Mouse (Mus musculus) heart, adult 9 months (tissue): ENCODE results near the gene Mylip.

Source experiments
- DNase-seq, 2 experiments: peaks; one replicate each; pipeline ENCODE4 v3.0.0; 2022; ENCODE audit warnings: low spot score in 2 of 2

The Mylip gene

DNA sequence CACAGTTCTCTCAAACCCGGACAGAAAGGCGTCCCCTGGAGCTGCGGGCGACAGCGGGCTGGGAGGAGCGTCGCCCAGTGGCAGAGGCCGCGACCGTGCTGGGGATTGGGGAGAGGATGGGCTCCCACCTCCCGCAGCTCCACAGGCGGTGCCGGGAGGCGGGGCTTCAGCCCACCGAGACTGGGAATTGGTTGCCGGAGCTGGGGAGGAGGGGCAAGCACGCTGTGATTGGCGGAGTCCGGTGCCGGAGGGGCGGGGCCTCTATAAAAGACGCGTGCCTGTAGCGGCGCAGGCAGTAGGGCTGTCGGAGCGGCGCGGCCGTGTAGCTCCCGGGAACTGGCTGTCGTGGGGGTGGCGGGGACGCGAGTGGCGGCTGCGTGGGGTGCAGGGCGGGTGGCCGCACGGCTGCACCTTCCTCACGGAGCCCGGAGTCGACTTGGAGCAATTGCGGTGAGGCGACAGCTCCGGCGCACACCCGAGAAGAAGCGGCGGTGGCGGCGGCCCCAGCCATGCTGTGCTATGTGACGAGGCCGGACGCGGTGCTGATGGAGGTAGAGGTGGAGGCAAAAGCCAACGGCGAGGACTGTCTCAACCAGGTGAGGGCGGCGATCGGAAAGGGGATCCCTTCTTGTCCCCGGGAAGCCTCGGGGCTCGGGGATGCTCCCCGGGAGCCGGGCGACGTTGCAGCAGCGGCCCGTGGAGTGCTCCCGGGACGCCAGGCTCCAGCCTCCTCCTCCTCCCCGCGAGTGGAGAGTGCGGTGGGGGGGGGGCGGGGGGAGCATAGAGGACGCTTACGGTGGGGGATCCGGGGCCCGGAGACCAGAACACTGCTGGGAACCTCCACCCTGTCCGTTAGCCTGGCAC, at the start of gene Mylip:
TSS of gene Mylip (plus strand) at position 295 of the 864 bp plus-strand sequence.
- peak; percentile 98 to 99 for DNase-seq

DNA sequence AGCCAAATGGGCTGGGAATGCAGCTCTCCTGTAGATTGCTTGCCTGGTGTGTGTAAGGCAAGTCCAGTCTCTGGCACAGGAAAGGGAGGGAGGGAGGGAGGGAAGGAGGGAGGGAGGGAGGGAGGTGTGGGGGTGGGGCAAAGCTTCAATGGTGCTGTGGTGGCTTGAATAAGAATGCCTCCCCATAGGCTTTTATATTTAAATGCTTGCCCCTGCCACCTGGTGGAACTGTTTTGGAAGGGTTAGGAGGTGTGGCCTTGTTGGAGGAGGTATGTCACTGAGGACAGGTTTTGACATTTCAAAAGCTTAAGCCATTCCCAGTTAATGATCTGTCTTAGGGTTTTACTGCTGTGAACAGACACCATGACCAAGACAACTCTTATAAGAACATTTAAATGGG, 47.6 kb upstream of the Mylip start:
- no peak for DNase-seq

DNA sequence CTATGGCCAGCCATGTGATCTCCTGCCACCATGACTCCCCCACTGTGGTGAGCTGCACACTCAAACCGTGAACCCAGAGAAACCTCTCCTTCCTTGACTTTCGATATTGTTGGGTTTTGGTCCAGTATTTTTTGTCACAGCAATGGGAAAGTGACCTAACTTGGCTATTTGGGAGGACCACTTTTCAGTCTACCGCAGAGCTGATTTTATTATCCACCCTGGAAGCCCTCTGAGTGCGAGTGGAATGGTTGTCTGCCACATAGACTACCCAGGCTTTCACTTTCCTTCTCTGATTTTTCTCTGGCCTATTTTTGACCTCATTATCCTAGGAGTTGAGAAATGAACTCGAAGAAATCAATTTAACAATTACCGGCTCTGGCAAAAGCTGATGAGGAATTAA, 46.0 kb upstream of the Mylip start:
- DNase-seq, result no peak

DNA sequence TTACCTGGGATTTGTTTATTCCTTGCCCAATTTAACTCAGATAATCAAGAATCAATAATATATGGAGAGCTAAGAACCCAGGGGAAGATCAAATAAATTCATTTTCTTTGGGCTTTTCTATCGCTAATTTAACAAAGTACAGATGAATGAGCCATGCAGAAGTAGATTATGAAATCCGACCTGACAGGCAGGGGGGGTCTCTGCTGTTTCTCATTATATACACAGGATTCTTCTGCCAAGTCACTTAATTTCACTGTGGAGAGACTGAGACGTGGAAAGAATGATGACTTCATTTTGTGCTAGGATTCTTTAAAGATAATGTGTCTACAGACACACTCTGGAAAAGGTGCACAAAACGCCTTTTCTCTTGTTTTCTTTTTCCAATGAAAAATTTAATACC, 45.6 kb upstream of the Mylip start:
- no peak for DNase-seq

DNA sequence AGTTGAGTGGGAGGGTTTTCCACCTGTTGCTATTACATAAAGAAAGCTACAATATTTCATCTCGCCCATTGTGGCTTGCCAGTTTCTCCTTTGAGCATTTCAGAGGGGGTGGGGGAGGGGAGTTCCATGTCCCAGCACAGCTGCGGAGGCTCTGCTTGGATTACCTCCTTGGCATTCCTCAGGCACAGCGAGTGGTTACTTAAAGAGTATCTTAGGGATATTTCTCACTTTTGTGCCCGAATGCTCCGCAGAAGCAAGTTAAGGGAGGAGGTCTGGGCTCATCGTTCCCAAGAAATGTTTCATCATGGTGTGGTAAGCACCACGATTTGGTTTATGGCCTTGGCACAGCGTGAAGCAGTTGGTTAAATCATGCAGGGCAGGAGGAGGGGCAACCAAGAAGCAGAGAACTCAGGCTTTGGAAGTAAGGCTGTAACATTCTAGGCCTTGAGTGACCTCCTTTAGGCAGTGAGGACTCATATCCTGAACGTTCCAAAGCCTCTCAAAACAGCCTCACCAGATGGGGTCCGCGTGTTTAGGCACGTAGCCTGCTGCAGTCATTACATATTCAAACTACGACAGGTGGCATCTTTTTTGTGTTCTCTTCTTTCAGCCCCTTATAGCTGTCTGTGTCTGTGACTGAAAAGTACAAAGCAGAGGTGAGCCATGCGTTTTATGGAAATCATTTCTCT, 43.9 kb upstream of the Mylip start:
- no peak for DNase-seq

DNA sequence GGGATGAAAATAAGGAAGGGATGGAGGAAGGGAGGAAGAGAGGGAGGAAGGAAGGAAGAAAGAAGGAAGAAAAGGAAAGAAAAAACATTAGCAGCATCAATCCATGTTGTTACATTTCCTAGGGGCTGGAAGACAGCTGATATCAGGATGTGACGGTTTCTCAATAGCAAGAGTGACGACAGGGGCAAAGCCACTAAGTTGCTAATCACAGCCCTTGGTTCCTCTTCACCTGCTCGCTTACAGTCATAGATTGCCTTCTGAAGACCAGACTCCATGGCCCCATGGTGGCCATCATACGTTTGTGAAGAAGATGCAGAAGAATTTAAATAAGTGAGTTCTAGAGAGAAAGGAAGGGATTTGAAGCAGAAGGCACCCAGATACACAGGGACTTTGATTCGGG, 38.1 kb upstream of the Mylip start:
- no peak for DNase-seq

DNA sequence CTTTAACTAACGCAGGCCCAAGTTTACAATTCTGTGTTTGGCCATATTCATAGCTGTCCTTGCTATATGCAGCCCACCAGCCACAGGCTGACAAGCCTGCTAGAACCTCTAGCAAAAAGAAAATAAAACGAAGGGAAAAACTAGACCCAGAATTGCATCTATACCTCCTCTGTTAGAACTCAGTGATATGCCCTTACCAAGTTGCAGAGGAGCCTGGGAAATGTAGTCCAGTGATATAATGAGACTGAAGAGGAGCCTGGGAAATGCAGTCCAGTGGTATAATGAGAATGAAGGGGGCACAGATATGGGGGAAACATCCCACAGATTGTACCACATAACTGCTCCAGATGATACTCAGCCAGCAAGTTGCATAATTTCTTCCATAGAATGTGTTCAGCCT, 34.7 kb upstream of the Mylip start:
- no peak for DNase-seq

DNA sequence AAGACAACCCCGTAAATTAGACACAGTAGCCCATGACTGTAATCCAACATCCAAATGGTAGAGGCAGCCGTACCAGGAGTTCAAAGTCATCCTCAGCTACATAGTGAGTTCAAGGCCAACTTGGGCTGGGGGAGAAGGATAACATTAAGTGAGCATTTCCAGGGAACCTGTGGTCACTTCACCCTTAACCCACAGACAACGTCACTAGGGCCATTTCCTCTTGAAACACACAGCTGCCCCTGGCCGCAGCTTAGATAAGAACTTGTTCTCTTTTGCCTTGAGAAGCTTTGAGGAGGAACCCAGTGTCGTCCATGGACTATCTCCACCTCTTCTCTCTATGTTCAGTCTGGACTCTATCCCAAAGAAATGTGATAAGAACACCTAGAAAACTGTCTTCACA, 31.3 kb upstream of the Mylip start:
- DNase-seq, result no peak

DNA sequence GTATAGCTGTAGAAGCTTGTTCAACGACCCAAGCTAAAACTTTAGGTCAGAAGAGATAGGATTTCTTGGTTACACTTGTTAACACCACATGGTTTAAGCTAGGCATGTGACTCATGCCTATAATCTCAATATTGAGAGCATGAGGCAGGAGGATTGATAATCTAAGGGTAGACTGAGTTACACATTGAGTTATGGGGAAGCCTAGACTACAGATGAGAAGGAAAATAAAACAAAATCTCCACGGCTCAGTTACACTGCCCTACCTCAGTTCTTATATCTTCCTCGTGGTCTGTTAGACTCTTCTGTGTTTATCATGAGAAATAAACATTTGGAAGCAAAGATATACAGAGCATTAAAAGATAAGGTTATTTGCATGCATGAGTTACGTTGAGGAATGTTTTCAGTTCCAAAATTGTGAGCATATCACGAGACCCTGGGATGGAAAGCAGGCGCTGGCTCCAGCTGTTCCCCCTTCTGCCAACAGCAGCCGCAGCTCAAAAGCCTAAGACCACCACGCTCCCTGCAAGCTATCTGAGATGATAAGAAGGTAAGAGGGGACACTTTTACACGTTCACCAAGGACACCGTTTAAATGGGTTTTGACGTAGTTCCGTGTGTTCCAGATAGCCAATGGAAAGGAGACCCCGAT, 30.7 kb upstream of the Mylip start:
- no peak for DNase-seq

DNA sequence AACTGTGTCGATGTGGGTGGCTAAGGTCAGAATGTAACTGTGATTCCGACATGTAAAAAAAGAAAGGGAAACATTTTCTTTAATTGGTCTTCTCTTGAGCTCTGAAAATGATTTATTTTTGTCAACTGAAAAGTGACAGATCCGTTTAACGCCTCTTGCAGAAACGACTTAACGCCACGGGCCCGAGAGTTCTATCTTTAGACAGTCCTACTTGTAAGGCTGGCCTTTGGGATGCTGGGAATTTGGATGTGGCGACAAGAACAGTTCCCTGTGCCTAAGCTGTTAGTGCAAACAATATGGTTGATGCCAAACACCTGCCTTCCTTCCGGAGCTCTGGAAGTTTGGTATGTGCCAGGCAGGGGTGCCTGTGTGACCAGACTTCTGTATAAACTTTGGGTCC, 23.8 kb upstream of the Mylip start:
- DNase-seq, result no peak

DNA sequence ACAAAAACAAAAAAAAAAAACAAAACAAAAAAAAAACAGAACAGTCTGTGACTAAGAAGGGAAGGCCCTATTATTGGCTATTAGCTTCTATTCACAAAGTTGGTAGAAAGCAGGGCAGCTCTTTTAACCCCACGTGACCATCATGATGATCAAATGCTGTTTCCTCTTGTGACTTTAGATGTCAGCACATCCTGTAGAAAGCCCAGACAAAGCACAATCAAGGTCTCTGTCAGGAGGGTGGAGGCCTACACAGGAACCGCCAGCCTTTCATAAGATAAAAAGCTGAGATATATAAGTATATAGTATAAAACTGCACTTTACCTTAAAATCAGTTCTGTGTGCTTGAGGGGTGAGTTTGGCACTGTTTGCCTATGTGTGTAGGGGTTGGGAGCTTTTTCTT, 17.9 kb upstream of the Mylip start:
- DNase-seq, result peak in 1 of 2 experiments; percentile 34

DNA sequence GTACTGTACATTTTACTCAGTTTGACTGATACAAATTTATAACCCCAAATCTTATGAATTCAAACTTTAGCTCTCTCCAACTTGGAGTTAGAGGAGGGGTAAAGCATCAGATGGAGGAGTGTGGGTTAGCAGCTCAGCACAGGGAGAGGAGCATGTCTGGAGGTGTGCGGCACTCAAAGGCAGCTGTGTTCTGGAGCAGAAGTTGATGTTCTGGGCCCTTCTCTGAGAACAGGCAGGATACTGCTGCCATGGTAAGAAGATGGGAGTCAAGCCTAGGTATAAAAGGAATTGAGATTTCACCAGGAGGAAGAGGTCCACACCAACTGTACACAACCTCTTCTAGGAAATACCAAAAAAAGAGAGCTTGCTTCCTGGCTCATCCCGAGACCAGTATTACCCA, 17.1 kb upstream of the Mylip start:
- DNase-seq, result no peak

DNA sequence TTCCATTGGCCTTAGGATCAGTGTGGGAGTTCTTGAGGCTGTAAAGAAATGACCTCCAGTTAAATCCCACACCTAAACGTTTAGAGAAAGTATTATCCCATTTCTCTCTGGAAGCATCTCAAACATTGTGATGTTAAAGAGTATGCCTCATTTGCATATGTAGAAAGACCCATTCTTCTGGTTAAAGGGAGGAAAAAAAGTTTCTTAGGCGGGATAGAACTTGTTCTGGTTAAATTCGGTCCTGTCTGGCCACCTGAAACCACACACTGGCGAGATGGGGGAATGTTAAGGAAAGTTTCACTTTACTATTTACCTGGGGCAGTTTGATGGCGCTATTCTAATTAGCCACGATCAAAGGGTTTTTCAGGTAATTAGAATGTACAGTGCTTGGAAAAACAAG, 14.7 kb upstream of the Mylip start:
- DNase-seq, result no peak

DNA sequence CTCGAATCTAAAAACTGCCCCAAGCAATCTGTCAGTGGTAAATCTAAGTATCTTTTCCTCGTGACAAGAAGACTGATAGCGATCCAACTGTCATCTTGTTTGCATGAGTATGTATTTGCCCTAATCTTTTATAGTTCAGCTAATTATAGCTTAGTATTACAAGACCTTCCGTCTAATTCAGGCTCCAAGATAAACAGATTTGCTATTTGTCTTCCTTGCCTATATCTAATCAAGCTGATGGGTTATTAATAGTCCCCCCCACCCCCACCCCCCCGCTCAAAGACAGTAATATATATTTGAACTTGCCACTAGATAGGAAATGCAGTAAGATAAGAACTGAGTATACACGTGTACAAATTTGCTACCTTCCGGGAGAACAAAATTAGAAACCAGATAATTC, 7.3 kb upstream of the Mylip start:
- DNase-seq, result no peak

DNA sequence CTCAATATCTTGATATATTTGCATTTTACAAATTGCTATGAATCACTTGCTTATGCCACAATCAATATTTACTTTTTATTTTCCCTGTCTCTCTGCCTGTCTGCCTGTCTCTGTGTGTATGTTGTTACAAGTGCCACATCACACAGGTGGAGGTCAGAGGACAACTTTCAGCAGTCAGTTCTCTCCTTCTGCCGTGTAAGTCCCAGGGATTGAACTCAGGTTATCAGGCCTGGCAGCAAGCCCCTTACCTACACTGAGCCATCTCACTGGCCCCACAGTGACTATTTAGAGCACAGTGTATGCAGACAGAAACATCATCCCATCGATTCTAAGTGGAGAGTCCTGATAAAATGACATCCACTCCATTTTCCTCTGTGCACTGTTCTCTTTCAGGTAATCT, 4.9 kb upstream of the Mylip start:
- no peak for DNase-seq

DNA sequence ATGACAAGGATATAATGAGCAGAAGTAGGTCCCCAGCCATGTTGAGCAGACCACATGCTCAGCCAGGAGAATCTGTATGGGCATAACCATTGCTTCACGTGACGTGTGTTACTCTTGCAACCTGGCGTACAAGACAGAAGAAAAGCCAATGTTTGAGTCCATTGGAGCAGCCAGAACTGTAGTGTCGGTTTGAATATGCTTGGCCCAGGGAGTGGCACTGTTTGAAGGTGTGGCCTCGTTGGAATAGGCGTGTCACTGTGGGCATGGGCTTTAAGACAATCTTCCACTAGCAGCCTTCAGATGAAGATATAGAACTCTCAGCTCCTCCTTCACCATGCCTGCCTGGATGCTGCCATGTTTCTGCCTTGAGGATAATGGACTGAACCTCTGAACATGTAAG, 4.0 kb upstream of the Mylip start:
- no peak for DNase-seq

DNA sequence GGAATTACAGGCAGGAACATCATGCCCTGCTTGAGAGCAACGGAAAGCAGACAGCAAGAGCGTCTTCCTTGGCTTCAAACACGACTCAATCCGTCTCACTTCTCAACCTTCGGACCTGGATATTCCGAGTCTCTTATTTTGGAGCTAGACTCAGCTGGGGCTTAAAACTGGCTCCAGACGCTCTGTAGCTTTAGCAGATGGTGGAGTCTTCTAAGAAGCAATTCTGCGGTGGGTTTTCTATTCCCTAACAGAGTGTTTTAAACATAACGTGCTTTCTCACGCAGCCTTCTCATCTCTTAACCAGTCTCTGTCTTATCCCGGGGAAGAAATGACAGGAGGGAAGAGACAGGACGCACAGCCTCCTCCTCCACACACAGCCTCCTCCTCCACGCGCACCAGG, 3.3 kb upstream of the Mylip start:
- DNase-seq, result no peak

DNA sequence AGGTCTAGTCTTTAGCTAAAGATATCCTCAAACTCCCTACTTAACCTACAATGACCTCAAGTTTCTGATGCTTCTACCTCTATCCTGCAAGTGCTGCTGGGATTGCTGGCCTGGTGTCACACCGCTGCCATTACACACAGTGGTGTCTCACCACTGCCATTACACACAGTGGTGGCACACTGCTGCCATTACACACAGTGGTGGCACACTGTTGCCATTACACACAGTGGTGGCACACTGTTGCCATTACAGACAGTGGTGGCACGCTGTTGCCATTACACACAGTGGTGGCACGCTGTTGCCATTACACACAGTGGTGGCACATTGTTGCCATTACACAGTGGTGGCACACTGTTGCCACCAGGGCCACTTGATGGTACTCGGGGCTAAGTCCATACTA, 2.3 kb upstream of the Mylip start:
- no peak for DNase-seq

DNA sequence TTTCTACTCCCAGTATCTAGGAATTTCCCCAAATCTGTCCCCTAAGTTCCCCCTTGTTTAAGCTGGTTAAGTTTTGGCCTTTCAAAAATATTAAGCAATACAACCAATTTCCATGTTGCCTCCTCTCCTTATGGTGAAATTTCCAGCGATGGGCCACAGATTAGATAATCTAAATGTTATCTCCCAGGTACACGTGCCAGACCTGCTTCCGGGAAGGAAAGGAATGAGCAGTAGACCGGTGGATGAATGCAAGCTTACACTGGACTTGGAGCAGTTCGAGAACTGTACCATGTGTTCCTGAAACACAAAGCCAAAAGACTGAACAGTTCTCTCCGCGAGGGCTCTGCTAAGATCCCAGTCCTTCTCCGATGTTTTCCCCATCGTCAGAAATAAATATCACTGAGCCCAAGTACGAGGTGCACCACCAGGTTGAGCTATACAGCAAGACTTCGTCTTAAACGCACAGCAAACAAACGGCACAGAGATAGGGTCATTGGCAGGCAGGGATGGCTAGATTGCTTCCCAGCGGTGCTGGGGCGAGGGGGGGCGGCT, 1.2 kb upstream of the Mylip start:
- DNase-seq, result no peak

DNA sequence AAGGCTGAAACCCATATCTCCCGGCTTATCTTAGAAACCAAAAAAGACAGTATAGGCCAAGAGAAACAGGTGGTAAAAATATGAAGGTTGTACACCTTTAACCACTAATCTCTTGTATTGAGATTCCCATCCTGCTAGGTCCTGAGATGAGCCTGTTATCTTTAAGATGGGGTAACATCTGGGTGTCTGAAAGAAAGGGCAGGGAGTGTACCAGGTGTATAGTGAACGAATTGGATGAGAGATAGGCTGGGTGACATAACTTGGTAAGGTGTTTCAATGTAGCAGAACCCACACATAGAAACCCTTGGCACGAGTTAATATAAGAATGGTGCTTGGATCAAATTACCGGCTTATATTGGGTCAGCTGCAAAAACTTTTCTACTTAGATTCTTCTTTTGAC, 653 bp upstream of the Mylip start:
- DNase-seq, result no peak

DNA sequence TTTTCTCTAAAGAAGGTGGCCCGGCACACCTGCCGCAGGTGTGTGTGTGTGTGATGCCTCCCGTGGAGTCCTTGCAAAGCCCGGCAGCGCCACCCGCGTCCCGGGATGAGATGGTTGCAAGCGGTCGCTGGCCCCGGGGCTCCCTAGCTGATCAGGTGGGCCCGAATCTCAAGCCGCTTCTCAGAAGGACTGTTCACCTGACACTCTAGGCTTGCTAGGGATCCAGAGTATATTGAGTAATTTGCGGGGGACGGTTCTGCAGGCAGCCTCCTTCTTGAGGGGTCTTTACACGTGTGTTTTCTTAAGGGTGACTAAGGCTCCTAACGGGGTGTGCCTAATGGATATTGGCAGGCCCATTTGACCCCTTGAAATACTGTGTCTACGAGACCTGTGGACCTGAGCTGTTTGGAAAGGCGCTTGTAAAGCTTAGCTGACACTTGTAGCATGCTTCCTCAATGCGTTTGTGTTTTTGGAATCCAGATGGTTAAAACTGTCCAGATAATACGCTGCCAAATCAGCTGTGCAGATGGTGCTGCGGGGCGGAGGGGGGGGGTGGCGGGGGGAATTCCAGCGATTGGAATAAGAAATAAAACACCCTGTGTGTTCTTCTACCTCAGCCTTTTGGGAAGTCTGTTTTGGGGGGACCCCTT, 895 bp downstream of the Mylip start:
- DNase-seq, result peak; percentile 27 to 39
